Mouse (Mus musculus) induced T-regulatory cell, adult 2 months (primary cell): ENCODE measurements around the gene Kbtbd7.
"Not testable (repeated sequence)": the region's sequence is repeated elsewhere in the genome, so short reads cannot be mapped to it uniquely, and the experiment has no call there.

Source experiments
- DNase-seq: peaks from one replicate; pipeline ENCODE4 v3.0.0-alpha.2; 2012; ENCODE audit warnings: low read depth

Kbtbd7 gene

GRCm38 (mm10) chr14:79425979-79426729 lies at the start of gene Kbtbd7:
Gene Kbtbd7 (plus strand): TSS chr14:79426511.
- peak; percentile 97 for DNase-seq

GRCm38 (mm10) chr14:79377041-79377440 lies 49.3 kb upstream of the Kbtbd7 start:
- DNase-seq: no peak

GRCm38 (mm10) chr14:79383120-79383519 lies 43.2 kb upstream of the Kbtbd7 start:
- DNase-seq: no peak

- no peak for DNase-seq
Measured at GRCm38 (mm10) chr14:79388304-79388703, 38.0 kb upstream of the Kbtbd7 start.

GRCm38 (mm10) chr14:79389438-79390264 lies 36.7 kb upstream of the Kbtbd7 start:
- no peak for DNase-seq

- DNase-seq: peak; percentile 97
Measured at GRCm38 (mm10) chr14:79390265-79390926, 35.9 kb upstream of the Kbtbd7 start, which contains the start of gene Naa16. Gene Naa16 (minus strand): TSS chr14:79390778.

- peak; percentile 79 for DNase-seq
Measured at GRCm38 (mm10) chr14:79393289-79393688, 33.0 kb upstream of the Kbtbd7 start.

- DNase-seq: peak; percentile 92
Measured at GRCm38 (mm10) chr14:79394564-79394963, 31.7 kb upstream of the Kbtbd7 start.

GRCm38 (mm10) chr14:79397321-79398122 lies 28.8 kb upstream of the Kbtbd7 start, which contains the start of gene Mtrf1:
Gene Mtrf1 (plus strand): TSS chr14:79397772.
- peak; percentile 89 for DNase-seq

GRCm38 (mm10) chr14:79407641-79408040 lies 18.7 kb upstream of the Kbtbd7 start:
- DNase-seq: no peak

- DNase-seq: no peak
Measured at GRCm38 (mm10) chr14:79409278-79409830, 17.0 kb upstream of the Kbtbd7 start.

GRCm38 (mm10) chr14:79410662-79411061 lies 15.6 kb upstream of the Kbtbd7 start:
- DNase-seq: no peak

GRCm38 (mm10) chr14:79413121-79413520 lies 13.2 kb upstream of the Kbtbd7 start:
- DNase-seq: no peak

GRCm38 (mm10) chr14:79420083-79420685 lies 6.1 kb upstream of the Kbtbd7 start:
- no peak for DNase-seq

- DNase-seq: not testable (repeated sequence)
Measured at GRCm38 (mm10) chr14:79426730-79427365, 537 bp downstream of the Kbtbd7 start.

GRCm38 (mm10) chr14:79434068-79434467 lies 7.8 kb downstream of the Kbtbd7 start:
- no peak for DNase-seq

- DNase-seq: no peak
Measured at GRCm38 (mm10) chr14:79440655-79441054, 14.3 kb downstream of the Kbtbd7 start.

GRCm38 (mm10) chr14:79441441-79441840 lies 15.1 kb downstream of the Kbtbd7 start:
- no peak for DNase-seq

GRCm38 (mm10) chr14:79444601-79445000 lies 18.3 kb downstream of the Kbtbd7 start:
- no peak for DNase-seq

- no peak for DNase-seq
Measured at GRCm38 (mm10) chr14:79445055-79445620, 18.8 kb downstream of the Kbtbd7 start.
